Mouse (Mus musculus): Measurements from ENCODE around the gene Cyp46a1.

DNA sequence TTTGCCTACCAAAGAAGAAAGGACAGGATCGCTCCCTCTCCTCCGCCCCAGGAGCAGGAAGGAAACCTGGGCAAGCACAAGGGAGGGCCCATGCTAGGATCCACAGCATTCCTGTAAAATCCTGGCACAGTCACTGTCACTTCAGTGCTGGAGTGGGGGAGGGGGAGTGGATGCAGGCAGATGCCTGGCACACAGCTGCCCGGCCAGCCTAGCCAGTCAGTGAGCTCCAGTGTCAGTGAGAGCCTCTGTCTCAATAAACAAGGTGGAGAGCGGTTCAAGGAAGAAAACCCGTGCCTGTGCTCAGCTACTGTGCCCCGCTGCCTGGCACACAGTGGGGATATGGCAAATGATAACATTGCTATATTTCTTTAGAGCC lies 61.1 kb downstream of the Cyp46a1 start:
- TF ChIP-seq POLR2A (IDR thresholded peaks at IDR 0.05; ENCODE audit: extremely low read depth, insufficient read depth, low read length): no peak
- no peak for TF ChIP-seq CTCF (IDR thresholded peaks at IDR 0.05; ENCODE audit: extremely low read depth, insufficient read depth, low read length)

Data from cortical plate, adult 2 months (tissue).